Mouse (Mus musculus): ENCODE measurements around the gene Olfr684. TPM values are rescaled to one million over a fixed set of nuclear protein-coding genes. Genes with fewer than 3 reads are reported as not detected.

The Olfr684 gene
- not detected in 2 replicates for polyA plus RNA-seq (2016; fragmentation: Nextera tagmentation; extraction: Ambion mirVana)

- Histone ChIP-seq H3K4me1 (replicated peaks) (no peaks in the 10 kb centered on the region), H3K9ac (replicated peaks) (no peak within 1 kb of the TSS), H3K36me3 (no peaks in the 10 kb centered on the region), H3K9me3 (no peaks in the 10 kb centered on the region), H3K4me3 (replicated peaks) (no peak within 1 kb of the TSS), H3K27ac (no peak within 1 kb of the TSS), H3K4me2 (no peak within 1 kb of the TSS), H3K27me3 (no peaks in the 10 kb centered on the region)
- 63% methylated on average over 1 of the region's 1 CpGs for WGBS
- no peak for ATAC-seq (ENCODE audit: insufficient number of reproducible peaks, insufficient read depth, low FRiP score, low TSS enrichment, low read depth)
Measured at GRCm38 (mm10) chr7:105163553-105163952, at the start of gene Olfr684. Olfr684 (minus strand) TSS chr7:105163653.

GRCm38 (mm10) chr7:105207385-105207784 is 43.9 kb upstream of the Olfr684 start, which contains the start of gene Olfr686:
Olfr686 (minus strand) TSS chr7:105207485.
- H3K4me2 ChIP-seq: no peak within 1 kb of the TSS
- ATAC-seq (ENCODE audit: insufficient number of reproducible peaks, insufficient read depth, low FRiP score, low TSS enrichment, low read depth): no peak
- H3K9me3 ChIP-seq: no peaks in the 10 kb centered on the region
- no peaks in the 10 kb centered on the region for H3K36me3 ChIP-seq
- H3K4me1 ChIP-seq (replicated peaks): no peaks in the 10 kb centered on the region
- no peak within 1 kb of the TSS for H3K27ac ChIP-seq
- no peak within 1 kb of the TSS for H3K4me3 ChIP-seq (replicated peaks)
- H3K9ac ChIP-seq (replicated peaks): no peak within 1 kb of the TSS
- no peaks in the 10 kb centered on the region for H3K27me3 ChIP-seq

GRCm38 (mm10) chr7:105185912-105186311 is 22.5 kb upstream of the Olfr684 start, which contains the start of gene Olfr685:
Olfr685 (minus strand) TSS chr7:105186012.
- WGBS: 79% methylated on average over 1 of the region's 1 CpGs
- no peaks in the 10 kb centered on the region for H3K9me3 ChIP-seq
- no peak within 1 kb of the TSS for H3K4me3 ChIP-seq (replicated peaks)

GRCm38 (mm10) chr7:105170773-105171172 is 7.3 kb upstream of the Olfr684 start:
- Histone ChIP-seq H3K9ac (replicated peaks) (no peak overlapping the region), H3K36me3 (no peaks in the 10 kb centered on the region), H3K4me2 (no peak overlapping the region), H3K4me3 (replicated peaks) (no peak overlapping the region), H3K9me3 (no peaks in the 10 kb centered on the region), H3K27me3 (no peaks in the 10 kb centered on the region), H3K4me1 (replicated peaks) (no peaks in the 10 kb centered on the region), H3K27ac (no peak overlapping the region)
- WGBS: 49% methylated on average over 4 of the region's 4 CpGs
- ATAC-seq (ENCODE audit: insufficient number of reproducible peaks, insufficient read depth, low FRiP score, low TSS enrichment, low read depth): no peak

More at GRCm38 (mm10) chr7:105185912-105186311, 22.5 kb upstream of the Olfr684 start, which contains the start of gene Olfr685:
- no peak within 1 kb of the TSS for H3K4me2 ChIP-seq
- no peaks in the 10 kb centered on the region for H3K27me3 ChIP-seq
- H3K9ac ChIP-seq (replicated peaks): no peak within 1 kb of the TSS
- no peak within 1 kb of the TSS for H3K27ac ChIP-seq
- no peaks in the 10 kb centered on the region for H3K36me3 ChIP-seq
- ATAC-seq (ENCODE audit: insufficient number of reproducible peaks, insufficient read depth, low FRiP score, low TSS enrichment, low read depth): no peak
- H3K4me1 ChIP-seq (replicated peaks): no peaks in the 10 kb centered on the region

- H3K9me3 ChIP-seq: no peaks in the 10 kb centered on the region
- WGBS: 81% methylated on average over 1 of the region's 1 CpGs
- H3K4me2 ChIP-seq: no peak within 1 kb of the TSS
- H3K4me3 ChIP-seq (replicated peaks): no peak within 1 kb of the TSS
- H3K36me3 ChIP-seq: no peaks in the 10 kb centered on the region
- no peak within 1 kb of the TSS for H3K27ac ChIP-seq
- no peak for ATAC-seq (ENCODE audit: insufficient number of reproducible peaks, insufficient read depth, low FRiP score, low TSS enrichment, low read depth)
- no peaks in the 10 kb centered on the region for H3K27me3 ChIP-seq
- no peak within 1 kb of the TSS for H3K9ac ChIP-seq (replicated peaks)
- no peaks in the 10 kb centered on the region for H3K4me1 ChIP-seq (replicated peaks)
Measured at GRCm38 (mm10) chr7:105146912-105147311, 16.5 kb downstream of the Olfr684 start, which contains the start of gene Olfr683. Olfr683 (minus strand) TSS chr7:105147012.

- Histone ChIP-seq H3K9ac (replicated peaks) (no peak overlapping the region), H3K4me1 (replicated peaks) (no peaks in the 10 kb centered on the region), H3K36me3 (no peaks in the 10 kb centered on the region), H3K4me2 (no peak overlapping the region), H3K4me3 (replicated peaks) (no peak overlapping the region), H3K9me3 (no peaks in the 10 kb centered on the region), H3K27ac (no peak overlapping the region), H3K27me3 (no peaks in the 10 kb centered on the region)
- WGBS: 80% methylated on average over 2 of the region's 2 CpGs
- no peak for ATAC-seq (ENCODE audit: insufficient number of reproducible peaks, insufficient read depth, low FRiP score, low TSS enrichment, low read depth)
Measured at GRCm38 (mm10) chr7:105141275-105141674, 22.2 kb downstream of the Olfr684 start.

- H3K36me3 ChIP-seq: no peaks in the 10 kb centered on the region
- no peak within 1 kb of the TSS for H3K9ac ChIP-seq (replicated peaks)
- H3K4me2 ChIP-seq: no peak within 1 kb of the TSS
- H3K27ac ChIP-seq: no peak within 1 kb of the TSS
- ATAC-seq (ENCODE audit: insufficient number of reproducible peaks, insufficient read depth, low FRiP score, low TSS enrichment, low read depth): no peak
- H3K4me3 ChIP-seq (replicated peaks): no peak within 1 kb of the TSS
- H3K4me1 ChIP-seq (replicated peaks): no peaks in the 10 kb centered on the region
- no peaks in the 10 kb centered on the region for H3K27me3 ChIP-seq
- H3K9me3 ChIP-seq: no peaks in the 10 kb centered on the region
Measured at GRCm38 (mm10) chr7:105116536-105116935, 46.9 kb downstream of the Olfr684 start, which contains the start of gene Olfr681. Olfr681 (plus strand) TSS chr7:105116836.

Other genes with a start within 250 kb of the Olfr684 start
- not detected in 2 replicates for gene Olfr667, start 242.2 kb downstream of the Olfr684 start, polyA plus RNA-seq (2016; fragmentation: Nextera tagmentation; extraction: Ambion mirVana)
- gene Olfr668, start 235.6 kb downstream of the Olfr684 start, polyA plus RNA-seq (2016; fragmentation: Nextera tagmentation; extraction: Ambion mirVana): not detected in 2 replicates
- gene Olfr669, start 229.4 kb downstream of the Olfr684 start, polyA plus RNA-seq (2016; fragmentation: Nextera tagmentation; extraction: Ambion mirVana): not detected in 2 replicates
- gene Olfr670, start 201.0 kb downstream of the Olfr684 start, polyA plus RNA-seq (2016; fragmentation: Nextera tagmentation; extraction: Ambion mirVana): not detected in 2 replicates
- gene Olfr671, start 184.5 kb downstream of the Olfr684 start, polyA plus RNA-seq (2016; fragmentation: Nextera tagmentation; extraction: Ambion mirVana): not detected in 2 replicates
- gene Olfr672, start 161.6 kb downstream of the Olfr684 start, polyA plus RNA-seq (2016; fragmentation: Nextera tagmentation; extraction: Ambion mirVana): not detected in 2 replicates
- gene Olfr675, start 135.2 kb downstream of the Olfr684 start, polyA plus RNA-seq (2016; fragmentation: Nextera tagmentation; extraction: Ambion mirVana): not detected in 2 replicates
- gene Olfr676, start 131.0 kb downstream of the Olfr684 start, polyA plus RNA-seq (2016; fragmentation: Nextera tagmentation; extraction: Ambion mirVana): not detected in 2 replicates
- not detected in 2 replicates for gene Olfr677, start 112.3 kb downstream of the Olfr684 start, polyA plus RNA-seq (2016; fragmentation: Nextera tagmentation; extraction: Ambion mirVana)
- gene Olfr678, start 99.2 kb downstream of the Olfr684 start, polyA plus RNA-seq (2016; fragmentation: Nextera tagmentation; extraction: Ambion mirVana): not detected in 2 replicates
- gene Olfr679, start 82.4 kb downstream of the Olfr684 start, polyA plus RNA-seq (2016; fragmentation: Nextera tagmentation; extraction: Ambion mirVana): not detected in 2 replicates
- not detected in 2 replicates for gene Olfr680-ps1, start 70.8 kb downstream of the Olfr684 start, polyA plus RNA-seq (2016; fragmentation: Nextera tagmentation; extraction: Ambion mirVana)
- not detected in 2 replicates for gene Olfr681, start 46.8 kb downstream of the Olfr684 start, polyA plus RNA-seq (2016; fragmentation: Nextera tagmentation; extraction: Ambion mirVana)
- gene Olfr683, start 16.6 kb downstream of the Olfr684 start, polyA plus RNA-seq (2016; fragmentation: Nextera tagmentation; extraction: Ambion mirVana): not detected in 2 replicates
- not detected in 2 replicates for gene Olfr685, start 22.4 kb upstream of the Olfr684 start, polyA plus RNA-seq (2016; fragmentation: Nextera tagmentation; extraction: Ambion mirVana)
- gene Olfr686, start 43.8 kb upstream of the Olfr684 start, polyA plus RNA-seq (2016; fragmentation: Nextera tagmentation; extraction: Ambion mirVana): not detected in 2 replicates
- not detected in 2 replicates for gene Olfr688, start 124.4 kb upstream of the Olfr684 start, polyA plus RNA-seq (2016; fragmentation: Nextera tagmentation; extraction: Ambion mirVana)
- gene Olfr689, start 147.5 kb upstream of the Olfr684 start, polyA plus RNA-seq (2016; fragmentation: Nextera tagmentation; extraction: Ambion mirVana): not detected in 2 replicates
- gene Olfr690, start 170.5 kb upstream of the Olfr684 start, polyA plus RNA-seq (2016; fragmentation: Nextera tagmentation; extraction: Ambion mirVana): not detected in 2 replicates
- gene Olfr691, start 178.6 kb upstream of the Olfr684 start, polyA plus RNA-seq (2016; fragmentation: Nextera tagmentation; extraction: Ambion mirVana): not detected in 2 replicates
- gene Olfr692, start 204.6 kb upstream of the Olfr684 start, polyA plus RNA-seq (2016; fragmentation: Nextera tagmentation; extraction: Ambion mirVana): not detected in 2 replicates
- gene Gm5901, start 211.4 kb upstream of the Olfr684 start, polyA plus RNA-seq (2016; fragmentation: Nextera tagmentation; extraction: Ambion mirVana): not detected in 2 replicates
- gene Fam160a2, start 236.4 kb upstream of the Olfr684 start, polyA plus RNA-seq (2016; fragmentation: Nextera tagmentation; extraction: Ambion mirVana): 45.5 and 47.8 TPM in 2 replicates
- not detected in 2 replicates for gene Cnga4, start 240.9 kb upstream of the Olfr684 start, polyA plus RNA-seq (2016; fragmentation: Nextera tagmentation; extraction: Ambion mirVana)

All from limb, embryonic 12.5 days (tissue).